Mouse (Mus musculus) heart, embryonic 15.5 days (tissue): Measurements from ENCODE around the gene Cacna1g. TPM values are rescaled to one million over a fixed set of nuclear protein-coding genes. Genes with fewer than 3 reads are reported as not detected.
A peak's percentile ranks its signal among the peaks of the same experiment; 100 is the strongest.

ENCODE experiments used
- ATAC-seq: fragments of 200-750 bp; cut with Nextera tagmentation; replicated peaks from 2 replicates; pipeline ENCODE4 v1.8.0; 2017; ENCODE audit warnings: low read depth, moderate TSS enrichment; ENCODE audit not compliant: insufficient number of reproducible peaks, insufficient read depth, low FRiP score
- H3K27ac ChIP-seq: fragments of 300-500 bp; sonication (generic); 2 replicates; pipeline ENCODE4 v1.5.1; 2015; ENCODE audit warnings: mild to moderate bottlenecking, inconsistent platforms
- H3K27me3 ChIP-seq: fragments of 300-500 bp; sonication (generic); 2 replicates; pipeline ENCODE4 v1.6.1; 2015; ENCODE audit warnings: inconsistent platforms
- H3K36me3 ChIP-seq: fragments of 300-500 bp; sonication (generic); 2 replicates; pipeline ENCODE4 v1.6.1; 2015; ENCODE audit warnings: mild to moderate bottlenecking, inconsistent platforms
- H3K4me1 ChIP-seq: fragments of 300-500 bp; sonication (generic); replicated peaks from 2 replicates; pipeline ENCODE4 v1.6.1; 2015; ENCODE audit warnings: inconsistent platforms
- H3K4me2 ChIP-seq: fragments of 300-500 bp; sonication (generic); 2 replicates; pipeline ENCODE4 v1.6.1; 2015; ENCODE audit warnings: inconsistent platforms, mild to moderate bottlenecking, moderate library complexity
- H3K4me3 ChIP-seq: fragments of 300-500 bp; sonication (generic); 2 replicates; pipeline ENCODE4 v1.5.1; 2015; ENCODE audit warnings: mild to moderate bottlenecking, inconsistent platforms
- H3K9ac ChIP-seq: fragments of 300-500 bp; sonication (generic); 2 replicates; pipeline ENCODE4 v1.6.1; 2015; ENCODE audit warnings: mild to moderate bottlenecking, inconsistent platforms
- H3K9me3 ChIP-seq: fragments of 300-500 bp; sonication (generic); replicated peaks from 2 replicates; pipeline ENCODE4 v1.6.1; 2016; ENCODE audit warnings: inconsistent platforms
- WGBS: fragments of 180-500 bp; shearing (Covaris S2); methylation state at CpG from one replicate; pipeline ENCODE4 v1.1.7; 2015; ENCODE audit warnings: mixed read lengths; 5-methylcytosine and 5-hydroxymethylcytosine counted together
- polyA plus RNA-seq: library from polyadenylated mRNA; unstranded; fragments of >200 nt; fragmentation: Nextera tagmentation; extraction: Ambion mirVana; gene quantifications from 2 replicates; pipeline ENCODE4 v1.2.1, GENCODE M21; 2015

Cacna1g gene
- polyA plus RNA-seq, 1 experiment from 2014 or later = 6.4 TPM

GRCm38 (mm10) chr11:94444829-94445228 lies 29.2 kb downstream of the Cacna1g start:
- Histone ChIP-seq H3K4me2 (no peak overlapping the region), H3K27ac (no peak overlapping the region), H3K9me3 (no peaks in the 10 kb centered on the region), H3K27me3 (peaks cover 12% of the 10 kb centered on the region), H3K4me1 (peaks cover 47% of the 10 kb centered on the region), H3K4me3 (no peak overlapping the region), H3K9ac (no peak overlapping the region), H3K36me3 (peaks cover 7% of the 10 kb centered on the region; the same call in 1 of the 2 replicates)
- WGBS = 69% methylated on average over 5 of the region's 5 CpGs
- ATAC-seq = no peak

GRCm38 (mm10) chr11:94441752-94442151 lies 32.2 kb downstream of the Cacna1g start:
- WGBS = 55% methylated on average over 9 of the region's 9 CpGs

GRCm38 (mm10) chr11:94441122-94441521 lies 32.9 kb downstream of the Cacna1g start:
- peak overlapping the region; percentile 25; the same call in 1 of the 2 replicates for H3K27ac ChIP-seq
- peaks cover 12% of the 10 kb centered on the region for H3K27me3 ChIP-seq
- 43% methylated on average over 7 of the region's 7 CpGs for WGBS
- H3K4me1 ChIP-seq = peaks cover 25% of the 10 kb centered on the region
- H3K4me3 ChIP-seq = no peak overlapping the region
- no peak overlapping the region for H3K4me2 ChIP-seq
- 0 out of 2 replicates have a peak, but pooled peaks have one; percentile 37 for ATAC-seq
- no peak overlapping the region for H3K9ac ChIP-seq
- H3K36me3 ChIP-seq = peaks cover 7% of the 10 kb centered on the region; the same call in 1 of the 2 replicates
- H3K9me3 ChIP-seq = no peaks in the 10 kb centered on the region

More at GRCm38 (mm10) chr11:94441752-94442151, 32.2 kb downstream of the Cacna1g start:
- Histone ChIP-seq H3K4me2 (no peak overlapping the region), H3K9ac (no peak overlapping the region), H3K4me1 (peaks cover 25% of the 10 kb centered on the region), H3K27me3 (peaks cover 12% of the 10 kb centered on the region), H3K9me3 (no peaks in the 10 kb centered on the region), H3K4me3 (no peak overlapping the region), H3K36me3 (peaks cover 7% of the 10 kb centered on the region; the same call in 1 of the 2 replicates), H3K27ac (0 out of 2 replicates have a peak overlapping the region, but pooled peaks have one; percentile 25)
- no peak for ATAC-seq

- ATAC-seq = no peak
Measured at GRCm38 (mm10) chr11:94440421-94440820, 33.6 kb downstream of the Cacna1g start.

GRCm38 (mm10) chr11:94429011-94429651 lies 44.9 kb downstream of the Cacna1g start:
- 0 out of 2 replicates have a peak, but pooled peaks have one; percentile 25 for ATAC-seq

More at GRCm38 (mm10) chr11:94440421-94440820, 33.6 kb downstream of the Cacna1g start:
- H3K4me2 ChIP-seq = no peak overlapping the region
- H3K9ac ChIP-seq = no peak overlapping the region
- 90% methylated on average over 6 of the region's 6 CpGs for WGBS
- no peak overlapping the region for H3K27ac ChIP-seq
- H3K4me1 ChIP-seq = peaks cover 25% of the 10 kb centered on the region
- no peak overlapping the region for H3K4me3 ChIP-seq
- H3K27me3 ChIP-seq = peaks cover 12% of the 10 kb centered on the region
- no peaks in the 10 kb centered on the region for H3K9me3 ChIP-seq
- H3K36me3 ChIP-seq = peaks cover 7% of the 10 kb centered on the region; the same call in 1 of the 2 replicates

GRCm38 (mm10) chr11:94428091-94428835 lies 45.7 kb downstream of the Cacna1g start:
- H3K27me3 ChIP-seq = peaks cover 33% of the 10 kb centered on the region
- no peaks in the 10 kb centered on the region for H3K9me3 ChIP-seq
- H3K4me1 ChIP-seq = peaks cover 35% of the 10 kb centered on the region
- H3K9ac ChIP-seq = no peak overlapping the region
- no peak overlapping the region for H3K4me3 ChIP-seq
- 8% methylated on average over 4 of the region's 4 CpGs for WGBS
- peak overlapping the region; percentile 85 for H3K27ac ChIP-seq
- H3K4me2 ChIP-seq = peak overlapping the region; percentile 34
- H3K36me3 ChIP-seq = no peaks in the 10 kb centered on the region
- peak; percentile 88 for ATAC-seq

More at GRCm38 (mm10) chr11:94429011-94429651, 44.9 kb downstream of the Cacna1g start:
- WGBS = 21% methylated on average over 9 of the region's 9 CpGs
- Histone ChIP-seq H3K4me3 (no peak overlapping the region), H3K4me2 (peak overlapping the region; percentile 34), H3K36me3 (no peaks in the 10 kb centered on the region), H3K27ac (peak overlapping the region; percentile 85), H3K27me3 (peaks cover 32% of the 10 kb centered on the region), H3K4me1 (peaks cover 30% of the 10 kb centered on the region), H3K9me3 (no peaks in the 10 kb centered on the region), H3K9ac (no peak overlapping the region)

GRCm38 (mm10) chr11:94425656-94426055 lies 48.3 kb downstream of the Cacna1g start:
- ATAC-seq = no peak
- 61% methylated on average over 14 of the region's 14 CpGs for whole genome bisulfite sequencing

GRCm38 (mm10) chr11:94425215-94425614 lies 48.8 kb downstream of the Cacna1g start:
- Histone ChIP-seq H3K27ac (no peak overlapping the region), H3K9ac (no peak overlapping the region), H3K27me3 (peaks cover 19% of the 10 kb centered on the region), H3K4me2 (no peak overlapping the region), H3K4me1 (peaks cover 42% of the 10 kb centered on the region), H3K36me3 (no peaks in the 10 kb centered on the region), H3K4me3 (no peak overlapping the region), H3K9me3 (no peaks in the 10 kb centered on the region)
- 55% methylated on average over 5 of the region's 5 CpGs for WGBS
- no peak for ATAC-seq

More at GRCm38 (mm10) chr11:94425656-94426055, 48.3 kb downstream of the Cacna1g start:
- Histone ChIP-seq H3K27me3 (peaks cover 19% of the 10 kb centered on the region), H3K9ac (no peak overlapping the region), H3K36me3 (no peaks in the 10 kb centered on the region), H3K4me1 (peaks cover 39% of the 10 kb centered on the region), H3K27ac (no peak overlapping the region), H3K9me3 (no peaks in the 10 kb centered on the region), H3K4me2 (no peak overlapping the region), H3K4me3 (no peak overlapping the region)

- Histone ChIP-seq H3K4me2 (no peak overlapping the region), H3K27me3 (peaks cover 19% of the 10 kb centered on the region), H3K9me3 (no peaks in the 10 kb centered on the region), H3K27ac (no peak overlapping the region), H3K36me3 (no peaks in the 10 kb centered on the region), H3K4me3 (no peak overlapping the region), H3K9ac (no peak overlapping the region), H3K4me1 (peaks cover 38% of the 10 kb centered on the region)
- WGBS = 63% methylated on average over 15 of the region's 15 CpGs
- no peak for ATAC-seq
Measured at GRCm38 (mm10) chr11:94424380-94424779, 49.6 kb downstream of the Cacna1g start.

GRCm38 (mm10) chr11:94423855-94424254 lies 50.1 kb downstream of the Cacna1g start:
- no peak for ATAC-seq

GRCm38 (mm10) chr11:94420991-94421390 lies 53.0 kb downstream of the Cacna1g start:
- Histone ChIP-seq H3K27ac (no peak overlapping the region), H3K4me2 (no peak overlapping the region), H3K36me3 (no peaks in the 10 kb centered on the region), H3K9ac (no peak overlapping the region), H3K27me3 (peaks cover 44% of the 10 kb centered on the region), H3K9me3 (no peaks in the 10 kb centered on the region), H3K4me1 (peaks cover 21% of the 10 kb centered on the region), H3K4me3 (no peak overlapping the region)
- no peak for ATAC-seq
- WGBS = 59% methylated on average over 6 of the region's 6 CpGs

More at GRCm38 (mm10) chr11:94423855-94424254, 50.1 kb downstream of the Cacna1g start:
- H3K27me3 ChIP-seq = peaks cover 19% of the 10 kb centered on the region
- no peaks in the 10 kb centered on the region for H3K9me3 ChIP-seq
- no peak overlapping the region for H3K9ac ChIP-seq
- no peak overlapping the region for H3K4me3 ChIP-seq
- H3K4me2 ChIP-seq = no peak overlapping the region
- WGBS = 69% methylated on average over 5 of the region's 5 CpGs
- H3K36me3 ChIP-seq = no peaks in the 10 kb centered on the region
- H3K27ac ChIP-seq = no peak overlapping the region
- peaks cover 36% of the 10 kb centered on the region for H3K4me1 ChIP-seq
